Mouse (Mus musculus): ENCODE results near the gene Snx7. TPM values are rescaled to one million over a fixed set of nuclear protein-coding genes. Genes with fewer than 3 reads are reported as not detected.

Gene Snx7
- total and polyA plus RNA-seq, 3 experiments: not detected

- Histone ChIP-seq H3K27ac (ENCODE audit: insufficient read depth, low read depth) (no peak overlapping the region), H3K36me3 (replicated peaks in 1 of 2; ENCODE audit: control insufficient read depth in 1 of 2, insufficient read depth in 1 of 2, low read length in 1 of 2) (no peaks in the 10 kb centered on the region), H3K27me3 (replicated peaks) (no peaks in the 10 kb centered on the region), H3K9ac (ENCODE audit: insufficient read depth, low read depth) (no peak overlapping the region), H3K4me2 (ENCODE audit: insufficient read depth, low read depth, poor library complexity, severe bottlenecking) (no peak overlapping the region), H3K4me3 (replicated peaks in 1 of 3; ENCODE audit: low read depth in 2 of 3, low read length in 2 of 3, poor library complexity in 1 of 3) (no peak overlapping the region), H3K9me3 (replicated peaks; ENCODE audit: low read length) (peaks cover 20% of the 10 kb centered on the region), H3K4me1 (ENCODE audit: control insufficient read depth in 1 of 2, insufficient read depth in 2 of 2) (no peaks in the 10 kb centered on the region), H3K79me2 (replicated peaks; ENCODE audit: control insufficient read depth, extremely low read depth, insufficient read depth, poor library complexity, severe bottlenecking) (no peaks in the 10 kb centered on the region)
- in situ Hi-C loops (cut with MboI; ENCODE audit: low pct_ligation_motif_present, low pct_unique_long_range_greater_than_20kb, low sequenced_read_pairs): no loop called here
- no peak for DNase-seq (ENCODE audit: extremely low read depth)
- TF ChIP-seq MAX (IDR thresholded peaks at IDR 0.05; ENCODE audit: low read length): no peak
- no peak for TF ChIP-seq TCF12 (IDR thresholded peaks at IDR 0.05; ENCODE audit: low read depth, low read length)
- TF ChIP-seq E2F4 (IDR thresholded peaks at IDR 0.05; ENCODE audit: insufficient replicate concordance, low read depth, low read length): no peak
- no peak for TF ChIP-seq GABPA (IDR thresholded peaks at IDR 0.05; ENCODE audit: insufficient replicate concordance, low read depth, low read length)
- no peak for TF ChIP-seq ETS1 (conservative IDR thresholded peaks at IDR 0.05; ENCODE audit: low read depth, low read length)
- TF ChIP-seq UBTF (IDR thresholded peaks at IDR 0.05; ENCODE audit: low read depth, low read length): no peak
- TF ChIP-seq ZC3H11A (IDR thresholded peaks at IDR 0.05; ENCODE audit: low read depth, low read length): no peak
- dilution Hi-C loops (cut with MboI; ENCODE audit: extremely low pct_ligation_motif_present, extremely low pct_unique_long_range_greater_than_20kb, low sequenced_read_pairs): no loop called here
These were observed 25.0 kb upstream of the Snx7 start for GRCm38 (mm10) chr3:117893736-117894135.

GRCm38 (mm10) chr3:117875450-117875849, 6.7 kb upstream of the Snx7 start:
- H3K36me3 ChIP-seq (replicated peaks in 1 of 2; ENCODE audit: control insufficient read depth in 1 of 2, insufficient read depth in 1 of 2, low read length in 1 of 2): no peaks in the 10 kb centered on the region
- no peak for TF ChIP-seq MYC (IDR thresholded peaks at IDR 0.05; ENCODE audit: low read depth, low read length)
- no peak for TF ChIP-seq ZNF384 (IDR thresholded peaks at IDR 0.05; ENCODE audit: low read depth, low read length)
- no peak for TF ChIP-seq POLR2A (IDR thresholded peaks at IDR 0.05; ENCODE audit: low read depth, low read length)
- no peak for TF ChIP-seq USF2 (conservative IDR thresholded peaks at IDR 0.05; ENCODE audit: low read depth, low read length)
- TF ChIP-seq CTCF (conservative IDR thresholded peaks at IDR 0.05 in 1 of 2, IDR thresholded peaks at IDR 0.05 in 1 of 2; ENCODE audit: low read depth in 2 of 2, low read length in 2 of 2): no peak
- TF ChIP-seq PAX5 (IDR thresholded peaks at IDR 0.05; ENCODE audit: low read length): no peak
- no peak for TF ChIP-seq MEF2A (IDR thresholded peaks at IDR 0.05; ENCODE audit: borderline replicate concordance, low read depth, low read length)
- no peak for TF ChIP-seq KAT2A (IDR thresholded peaks at IDR 0.05; ENCODE audit: insufficient replicate concordance, low read length)
- no peak for TF ChIP-seq RAD21 (IDR thresholded peaks at IDR 0.05; ENCODE audit: low read depth, low read length)
- TF ChIP-seq TCF12 (IDR thresholded peaks at IDR 0.05; ENCODE audit: low read depth, low read length): no peak
- TF ChIP-seq NELFE (IDR thresholded peaks at IDR 0.05; ENCODE audit: low read depth, low read length): no peak
- no peak for TF ChIP-seq JUN (IDR thresholded peaks at IDR 0.05; ENCODE audit: insufficient read depth, low read depth, low read length)
- H3K79me2 ChIP-seq (replicated peaks; ENCODE audit: control insufficient read depth, extremely low read depth, insufficient read depth, poor library complexity, severe bottlenecking): no peaks in the 10 kb centered on the region
- dilution Hi-C loops (cut with MboI; ENCODE audit: extremely low pct_ligation_motif_present, extremely low pct_unique_long_range_greater_than_20kb, low sequenced_read_pairs) (no loop called here), in situ Hi-C loops (cut with MboI; ENCODE audit: low pct_ligation_motif_present, low pct_unique_long_range_greater_than_20kb, low sequenced_read_pairs) (no loop called here)
- no peak overlapping the region for H3K27ac ChIP-seq (ENCODE audit: insufficient read depth, low read depth)
- no peaks in the 10 kb centered on the region for H3K4me1 ChIP-seq (ENCODE audit: control insufficient read depth in 1 of 2, insufficient read depth in 2 of 2)
- no peak overlapping the region for H3K9ac ChIP-seq (ENCODE audit: insufficient read depth, low read depth)
- no peak for DNase-seq (ENCODE audit: extremely low read depth)
- no peak overlapping the region for H3K4me2 ChIP-seq (ENCODE audit: insufficient read depth, low read depth, poor library complexity, severe bottlenecking)
- no peak overlapping the region for H3K4me3 ChIP-seq (replicated peaks in 1 of 3; ENCODE audit: low read depth in 2 of 3, low read length in 2 of 3, poor library complexity in 1 of 3)
- H3K9me3 ChIP-seq (replicated peaks; ENCODE audit: low read length): peaks cover 7% of the 10 kb centered on the region
- no peaks in the 10 kb centered on the region for H3K27me3 ChIP-seq (replicated peaks)
